Mouse (Mus musculus) MEL (cell line): ENCODE measurements at regions not wholly inside any gene's neighbourhood (a gene's known extent, or its start where the extent isn't known, plus 50 kb on each side); places are given as distances from the start of the nearest gene placed in this dataset.

Experiments
- DNase-seq: peaks from one replicate; pipeline ENCODE4 v3.0.0; 2011; ENCODE audit warnings: low read depth, low spot score
- H3K27ac ChIP-seq: 2 replicates; pipeline ENCODE4 v1.5.1; 2012; ENCODE audit warnings: low read depth, mild to moderate bottlenecking, control low read depth, low read length, moderate library complexity; ENCODE audit not compliant: control insufficient read depth
- H3K27me3 ChIP-seq, 2 experiments: fragments of 150-350 bp in 1 of 2; sonication (generic) in 1 of 2; 2 replicates each; pipeline ENCODE4 v1.6.1; 2012; ENCODE audit warnings: low read length in 2 of 2, mild to moderate bottlenecking in 2 of 2, improper control_type of control experiment in 1 of 2, moderate library complexity in 1 of 2; ENCODE audit not compliant: insufficient read depth in 2 of 2, control insufficient read depth in 1 of 2
- H3K36me3 ChIP-seq, 2 experiments: 2 replicates each; pipeline ENCODE4 v1.6.1; 2012 to 2014; ENCODE audit warnings: low read length in 2 of 2, improper control_type of control experiment in 1 of 2, inconsistent platforms in 1 of 2, mild to moderate bottlenecking in 1 of 2; ENCODE audit not compliant: insufficient read depth in 2 of 2, control insufficient read depth in 1 of 2
- H3K4me1 ChIP-seq, 2 experiments: fragments of 150-350 bp in 1 of 2; sonication (generic) in 1 of 2; 2 replicates each; pipeline ENCODE4 v1.6.1; 2012; ENCODE audit warnings: low read length in 2 of 2, improper control_type of control experiment in 1 of 2, mild to moderate bottlenecking in 1 of 2; ENCODE audit not compliant: insufficient read depth in 2 of 2, control insufficient read depth in 1 of 2
- H3K4me3 ChIP-seq, 2 experiments: fragments of 150-350 bp in 1 of 2; sonication (generic) in 1 of 2; 2 replicates each; pipeline ENCODE4 v1.5.1; 2012; ENCODE audit warnings: low read depth in 2 of 2, low read length in 2 of 2, mild to moderate bottlenecking in 2 of 2, moderate library complexity in 2 of 2, control low read depth in 1 of 2, improper control_type of control experiment in 1 of 2; ENCODE audit not compliant: control insufficient read depth in 1 of 2, insufficient read depth in 1 of 2
- H3K79me2 ChIP-seq: 2 replicates; pipeline ENCODE4 v1.6.1; 2012; ENCODE audit warnings: mild to moderate bottlenecking, low read length, moderate library complexity; ENCODE audit not compliant: control insufficient read depth, poor library complexity, insufficient read depth
- H3K9ac ChIP-seq: 2 replicates; pipeline ENCODE4 v1.6.1; 2012; ENCODE audit warnings: low read depth, mild to moderate bottlenecking, control low read depth, low read length, moderate library complexity; ENCODE audit not compliant: control insufficient read depth, poor library complexity, severe bottlenecking
- H3K9me3 ChIP-seq: fragments of 150-350 bp; sonication (generic); replicated peaks from 2 replicates; pipeline ENCODE4 v1.6.1; 2012; ENCODE audit warnings: mild to moderate bottlenecking, low read length, improper control_type of control experiment, moderate library complexity; ENCODE audit not compliant: insufficient read depth
- BHLHE40 ChIP-seq: IDR thresholded peaks from 2 replicates; pipeline ENCODE4 v1.6.1; 2012; ENCODE audit warnings: low read depth, mild to moderate bottlenecking, inconsistent platforms, low read length, improper control_type of control experiment, borderline replicate concordance
- CHD1 ChIP-seq: IDR thresholded peaks from 2 replicates; pipeline ENCODE4 v1.6.1; 2012; ENCODE audit warnings: low read depth, mild to moderate bottlenecking, inconsistent platforms, low read length, improper control_type of control experiment
- CHD2 ChIP-seq: IDR thresholded peaks from 2 replicates; pipeline ENCODE4 v1.6.1; 2011; ENCODE audit warnings: low read length, improper control_type of control experiment
- CTCF ChIP-seq, 3 experiments: IDR thresholded peaks in 2 of 3; conservative IDR thresholded peaks in 1 of 3; 2 replicates each; pipeline ENCODE4 v1.5.1; 2011 to 2012; ENCODE audit warnings: low read length in 3 of 3, low read depth in 2 of 3, mild to moderate bottlenecking in 2 of 3, improper control_type of control experiment in 1 of 3, inconsistent platforms in 1 of 3, mixed read lengths in 1 of 3, moderate library complexity in 1 of 3; ENCODE audit not compliant: control insufficient read depth in 1 of 3, insufficient read depth in 1 of 3, poor library complexity in 1 of 3, severe bottlenecking in 1 of 3
- ELF1 ChIP-seq: IDR thresholded peaks from 2 replicates; pipeline ENCODE4 v1.6.1; 2014; ENCODE audit warnings: low read depth, mild to moderate bottlenecking, inconsistent platforms, low read length, improper control_type of control experiment, moderate library complexity
- EP300 ChIP-seq, 2 experiments: IDR thresholded peaks; 2 replicates each; pipeline ENCODE4 v1.6.1; 2011; ENCODE audit warnings: improper control_type of control experiment in 2 of 2, low read length in 2 of 2, low read depth in 1 of 2, mild to moderate bottlenecking in 1 of 2
- GABPA ChIP-seq: IDR thresholded peaks from 2 replicates; pipeline ENCODE4 v1.6.1; 2012; ENCODE audit warnings: low read depth, mild to moderate bottlenecking, inconsistent platforms, low read length, improper control_type of control experiment, moderate library complexity
- GATA1 ChIP-seq: IDR thresholded peaks from 2 replicates; pipeline ENCODE4 v1.6.1; 2011; ENCODE audit warnings: low read depth, low read length, improper control_type of control experiment
- HCFC1 ChIP-seq: IDR thresholded peaks from 2 replicates; pipeline ENCODE4 v1.6.1; 2012; ENCODE audit warnings: low read depth, mild to moderate bottlenecking, inconsistent platforms, low read length, improper control_type of control experiment, moderate library complexity
- KAT2A ChIP-seq: conservative IDR thresholded peaks from 2 replicates; pipeline ENCODE4 v1.6.1; 2012; ENCODE audit warnings: low read depth, low read length, improper control_type of control experiment, inconsistent platforms
- MAX ChIP-seq: IDR thresholded peaks from 2 replicates; pipeline ENCODE4 v1.6.1; 2011; ENCODE audit warnings: low read length, improper control_type of control experiment
- MAZ ChIP-seq: IDR thresholded peaks from 2 replicates; pipeline ENCODE4 v1.6.1; 2012; ENCODE audit warnings: low read depth, mild to moderate bottlenecking, inconsistent platforms, low read length, improper control_type of control experiment
- MXI1 ChIP-seq: IDR thresholded peaks from 2 replicates; pipeline ENCODE4 v1.6.1; 2011; ENCODE audit warnings: mild to moderate bottlenecking, low read depth, low read length, improper control_type of control experiment
- NELFE ChIP-seq: IDR thresholded peaks from 2 replicates; pipeline ENCODE4 v1.6.1; 2011; ENCODE audit warnings: low read depth, low read length, improper control_type of control experiment
- NRF1 ChIP-seq: IDR thresholded peaks from 2 replicates; pipeline ENCODE4 v1.6.1; 2014; ENCODE audit warnings: low read depth, mild to moderate bottlenecking, inconsistent platforms, low read length, improper control_type of control experiment, moderate library complexity; ENCODE audit not compliant: poor library complexity, insufficient read depth, severe bottlenecking
- POLR2A ChIP-seq, 2 experiments: IDR thresholded peaks; 2 replicates each; pipeline ENCODE4 v1.6.1; 2011 to 2012; ENCODE audit warnings: low read length in 2 of 2, mild to moderate bottlenecking in 2 of 2, control low read depth in 1 of 2, improper control_type of control experiment in 1 of 2, low read depth in 1 of 2, moderate library complexity in 1 of 2; ENCODE audit not compliant: control insufficient read depth in 1 of 2, insufficient read depth in 1 of 2, poor library complexity in 1 of 2
- POLR2AphosphoS2 ChIP-seq: IDR thresholded peaks from 2 replicates; pipeline ENCODE4 v1.6.1; 2011; ENCODE audit warnings: low read length, improper control_type of control experiment
- RCOR1 ChIP-seq: IDR thresholded peaks from 2 replicates; pipeline ENCODE4 v1.6.1; 2012; ENCODE audit warnings: low read depth, mild to moderate bottlenecking, inconsistent platforms, low read length, improper control_type of control experiment
- TAL1 ChIP-seq: IDR thresholded peaks from 2 replicates; pipeline ENCODE4 v1.6.1; 2012; ENCODE audit warnings: mild to moderate bottlenecking, inconsistent platforms, low read length, moderate library complexity, mixed read lengths
- TCF12 ChIP-seq: IDR thresholded peaks from 2 replicates; pipeline ENCODE4 v1.6.1; 2014; ENCODE audit warnings: low read depth, mild to moderate bottlenecking, inconsistent platforms, low read length, improper control_type of control experiment, moderate library complexity
- USF1 ChIP-seq: IDR thresholded peaks from 2 replicates; pipeline ENCODE4 v1.6.1; 2014; ENCODE audit warnings: low read depth, mild to moderate bottlenecking, inconsistent platforms, low read length, improper control_type of control experiment, moderate library complexity
- ZC3H11A ChIP-seq: IDR thresholded peaks from 2 replicates; pipeline ENCODE4 v1.6.1; 2012; ENCODE audit warnings: low read depth, mild to moderate bottlenecking, inconsistent platforms, low read length, improper control_type of control experiment
- ZNF384 ChIP-seq: IDR thresholded peaks from 2 replicates; pipeline ENCODE4 v1.6.1; 2012; ENCODE audit warnings: low read depth, mild to moderate bottlenecking, inconsistent platforms, low read length, improper control_type of control experiment

GRCm38 (mm10) chr11:63296476-63296875 is 167.7 kb downstream of the Pmp22 start:
- Histone ChIP-seq H3K27me3 (no peaks in the 10 kb centered on the region), H3K9ac (no peak overlapping the region), H3K36me3 (no peaks in the 10 kb centered on the region), H3K4me3 (no peak overlapping the region), H3K79me2 (no peaks in the 10 kb centered on the region), H3K27ac (no peak overlapping the region), H3K9me3 (no peaks in the 10 kb centered on the region), H3K4me1 (no peaks in the 10 kb centered on the region)
- DNase-seq: no peak
- TF ChIP-seq USF1 (no peak), TCF12 (no peak), HCFC1 (no peak), POLR2A (IDR thresholded peaks at IDR 0.05; ENCODE audit: control insufficient read depth in 1 of 2, insufficient read depth in 1 of 2, low read depth in 1 of 2, low read length in 2 of 2, poor library complexity in 1 of 2) (no peak), CHD1 (no peak), MAZ (no peak), ELF1 (no peak)

GRCm38 (mm10) chr11:63299712-63300581 is 171.2 kb downstream of the Pmp22 start:
- H3K4me1 ChIP-seq: no peaks in the 10 kb centered on the region
- TF ChIP-seq HCFC1: no peak
- TF ChIP-seq KAT2A: no peak
- TF ChIP-seq CHD2: no peak
- no peak for TF ChIP-seq CTCF (IDR thresholded peaks at IDR 0.05 in 2 of 3, conservative IDR thresholded peaks at IDR 0.05 in 1 of 3; ENCODE audit: control insufficient read depth in 1 of 3, insufficient read depth in 1 of 3, low read depth in 2 of 3, low read length in 3 of 3, poor library complexity in 1 of 3, severe bottlenecking in 1 of 3)
- no peak for TF ChIP-seq BHLHE40
- no peak for TF ChIP-seq EP300 (IDR thresholded peaks at IDR 0.05; ENCODE audit: low read depth in 1 of 2, low read length in 2 of 2)
- TF ChIP-seq GATA1: no peak
- no peak overlapping the region for H3K27ac ChIP-seq
- H3K4me3 ChIP-seq: no peak overlapping the region
- no peak for DNase-seq
- H3K9me3 ChIP-seq: no peaks in the 10 kb centered on the region
- H3K36me3 ChIP-seq: no peaks in the 10 kb centered on the region
- no peak overlapping the region for H3K9ac ChIP-seq
- no peaks in the 10 kb centered on the region for H3K79me2 ChIP-seq
- no peaks in the 10 kb centered on the region for H3K27me3 ChIP-seq

- no peaks in the 10 kb centered on the region for H3K36me3 ChIP-seq
- H3K79me2 ChIP-seq: no peaks in the 10 kb centered on the region
- H3K4me3 ChIP-seq: no peak overlapping the region
- H3K9me3 ChIP-seq: no peaks in the 10 kb centered on the region
- no peaks in the 10 kb centered on the region for H3K27me3 ChIP-seq
- TF ChIP-seq USF1 (no peak), CHD2 (no peak), ZNF384 (no peak), ZC3H11A (no peak), HCFC1 (no peak), MAX (no peak), POLR2AphosphoS2 (no peak), MXI1 (no peak), EP300 (IDR thresholded peaks at IDR 0.05; ENCODE audit: low read depth in 1 of 2, low read length in 2 of 2) (no peak), NELFE (no peak), NRF1 (no peak), POLR2A (IDR thresholded peaks at IDR 0.05; ENCODE audit: control insufficient read depth in 1 of 2, insufficient read depth in 1 of 2, low read depth in 1 of 2, low read length in 2 of 2, poor library complexity in 1 of 2) (no peak), CHD1 (no peak), CTCF (IDR thresholded peaks at IDR 0.05 in 2 of 3, conservative IDR thresholded peaks at IDR 0.05 in 1 of 3; ENCODE audit: control insufficient read depth in 1 of 3, insufficient read depth in 1 of 3, low read depth in 2 of 3, low read length in 3 of 3, poor library complexity in 1 of 3, severe bottlenecking in 1 of 3) (no peak), RCOR1 (no peak), TAL1 (no peak), KAT2A (no peak), GABPA (no peak)
- H3K9ac ChIP-seq: no peak overlapping the region
- DNase-seq: no peak
- no peak overlapping the region for H3K27ac ChIP-seq
- H3K4me1 ChIP-seq: no peaks in the 10 kb centered on the region
These were observed 196.4 kb downstream of the Pmp22 start for GRCm38 (mm10) chr11:63325166-63325565.
